Mouse (Mus musculus) kidney, adult 2 months (tissue): ENCODE measurements at regions not wholly inside any gene's neighbourhood (a gene's known extent, or its start where the extent isn't known, plus 50 kb on each side); places are given as distances from the start of the nearest gene placed in this dataset.

Source experiments
- CTCF ChIP-seq: fragments of 200-500 bp; conservative IDR thresholded peaks from 2 replicates; pipeline ENCODE4 v1.5.1; 2011; ENCODE audit warnings: low read depth, mild to moderate bottlenecking, control low read depth, low read length, moderate library complexity, mixed read lengths; ENCODE audit not compliant: insufficient read depth, insufficient read length
- POLR2A ChIP-seq: fragments of 200-500 bp; IDR thresholded peaks from one replicate; pipeline ENCODE4 v1.6.1; 2011; ENCODE audit warnings: low read depth, low read length, control low read depth

DNA sequence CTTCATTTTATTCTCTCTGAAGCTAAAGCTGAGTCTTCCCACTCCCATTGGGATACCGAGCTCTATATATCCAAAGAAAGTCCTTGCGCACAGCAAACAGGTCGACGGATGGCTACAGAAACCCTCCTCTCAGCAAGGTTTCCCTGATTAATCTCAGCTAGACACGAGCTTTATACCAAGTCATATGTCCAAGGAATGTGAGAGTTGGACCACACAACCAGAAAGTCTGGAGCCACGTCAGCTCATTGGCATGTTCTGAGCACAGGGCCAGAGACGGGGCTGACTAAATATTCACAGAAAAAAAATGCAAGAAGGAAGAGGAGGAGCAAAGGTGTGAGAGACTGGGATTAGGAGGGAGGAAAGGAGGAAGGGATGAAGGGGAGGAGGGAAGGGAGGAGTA is 64.0 kb downstream of the Gm4791 start:
- TF ChIP-seq CTCF (no peak), POLR2A (no peak)
